Mouse (Mus musculus) kidney, adult 8-10 months (tissue): Measurements from ENCODE around the gene Ubxn4.
"Not testable (repeated sequence)": the region's sequence is repeated elsewhere in the genome, so short reads cannot be mapped to it uniquely, and the experiment has no call there.

Source experiments
- DNase-seq, 2 experiments: peaks; one replicate each; pipeline ENCODE4 v3.0.0; 2022

Ubxn4 gene

GRCm38 (mm10) chr1:128319266-128319665 lies 75.5 kb downstream of the Ubxn4 start:
- DNase-seq: not testable (repeated sequence)

GRCm38 (mm10) chr1:128323026-128323643 lies 79.4 kb downstream of the Ubxn4 start:
- no peak for DNase-seq

GRCm38 (mm10) chr1:128324776-128325175 lies 81.0 kb downstream of the Ubxn4 start:
- no peak for DNase-seq

- no peak for DNase-seq
These were observed 83.4 kb downstream of the Ubxn4 start for GRCm38 (mm10) chr1:128327165-128327564.

- no peak for DNase-seq
These were observed 84.5 kb downstream of the Ubxn4 start, which contains the start of gene Lct for GRCm38 (mm10) chr1:128328218-128328617. Gene Lct (minus strand): TSS chr1:128328318.
